Mouse (Mus musculus) CD4-positive helper T cell, adult 2 months (primary cell): ENCODE data around the gene Peg10.
A peak's percentile ranks its signal among the peaks of the same experiment; 100 is the strongest.
"Not testable (repeated sequence)": the region's sequence is repeated elsewhere in the genome, so short reads cannot be mapped to it uniquely, and the experiment has no call there.

Source experiments
- DNase-seq: peaks from one replicate; pipeline ENCODE4 v3.0.0-alpha.2; 2012; ENCODE audit warnings: low read depth, missing footprints, low spot score

Peg10 gene

DNA sequence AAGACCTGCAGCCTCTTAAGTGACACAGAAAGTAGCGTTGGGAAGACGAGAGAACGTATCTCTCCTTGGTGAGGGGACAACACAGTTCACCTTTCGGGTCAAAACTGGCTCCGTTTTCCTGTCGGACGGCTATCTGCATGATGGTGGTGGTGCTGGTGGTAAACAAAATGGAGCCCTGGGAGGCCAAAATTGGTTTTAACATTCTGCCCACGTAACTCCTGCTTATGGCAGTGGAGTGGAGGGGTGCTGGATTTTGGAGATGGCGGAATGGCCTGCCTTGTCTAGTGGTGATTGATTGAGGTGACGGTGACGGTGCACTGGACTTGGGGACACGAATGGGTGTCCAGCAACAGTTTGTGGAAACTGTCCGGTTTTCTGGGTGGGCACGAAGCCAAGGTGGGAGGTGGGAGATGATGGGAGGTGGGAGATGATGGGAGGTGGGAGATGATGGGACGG lies 1.4 kb downstream of the Peg10 start:
- DNase-seq: no peak

- DNase-seq: peak; percentile 67
Observed at GRCm38 (mm10) chr6:4749091-4749490, 2.0 kb downstream of the Peg10 start.

DNA sequence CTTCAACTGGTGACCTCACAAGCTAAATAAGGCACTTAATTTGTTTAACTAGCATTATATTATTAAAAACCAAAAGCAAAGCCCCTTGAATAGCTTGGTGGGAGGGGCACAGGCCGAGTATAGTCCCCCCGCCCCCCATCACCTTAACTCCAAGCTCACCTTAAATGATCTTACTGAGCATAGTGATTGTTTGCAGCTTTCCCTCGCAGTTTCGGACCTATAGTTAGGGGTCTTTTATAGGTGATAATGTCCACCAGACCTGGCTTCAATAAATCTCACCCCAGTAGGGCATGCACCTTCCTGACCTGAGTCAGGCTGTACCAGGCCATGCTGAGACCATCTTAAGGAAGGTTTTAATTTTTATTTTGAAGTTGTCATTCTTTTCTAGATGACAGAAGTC lies 4.2 kb downstream of the Peg10 start:
- no peak for DNase-seq

DNA sequence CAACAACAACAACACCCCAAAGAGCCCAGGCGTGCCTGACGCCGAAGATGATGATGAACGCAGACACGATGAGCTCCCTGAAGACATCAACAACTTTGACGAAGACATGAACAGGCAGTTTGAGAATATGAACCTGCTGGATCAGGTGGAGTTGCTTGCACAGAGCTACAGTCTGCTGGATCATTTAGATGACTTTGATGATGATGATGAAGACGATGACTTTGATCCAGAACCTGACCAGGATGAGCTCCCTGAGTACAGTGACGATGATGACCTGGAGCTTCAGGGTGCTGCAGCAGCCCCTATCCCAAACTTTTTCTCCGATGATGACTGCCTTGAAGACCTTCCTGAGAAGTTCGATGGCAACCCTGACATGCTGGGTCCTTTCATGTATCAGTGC lies 7.2 kb downstream of the Peg10 start:
- DNase-seq: no peak

DNA sequence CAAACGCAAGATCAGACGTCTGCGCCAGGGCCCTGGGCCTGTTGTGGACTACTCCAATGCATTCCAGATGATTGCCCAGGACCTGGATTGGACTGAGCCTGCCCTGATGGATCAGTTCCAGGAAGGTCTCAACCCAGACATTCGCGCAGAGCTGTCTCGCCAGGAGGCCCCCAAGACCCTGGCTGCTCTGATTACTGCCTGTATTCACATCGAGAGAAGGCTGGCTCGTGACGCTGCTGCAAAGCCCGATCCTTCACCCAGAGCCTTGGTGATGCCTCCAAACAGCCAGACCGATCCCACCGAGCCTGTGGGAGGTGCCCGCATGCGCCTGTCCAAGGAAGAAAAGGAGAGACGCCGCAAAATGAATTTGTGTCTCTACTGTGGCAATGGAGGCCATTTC lies 7.8 kb downstream of the Peg10 start:
- no peak for DNase-seq

- DNase-seq: not testable (repeated sequence)
Observed at GRCm38 (mm10) chr6:4761415-4762142, 14.5 kb downstream of the Peg10 start.

DNA sequence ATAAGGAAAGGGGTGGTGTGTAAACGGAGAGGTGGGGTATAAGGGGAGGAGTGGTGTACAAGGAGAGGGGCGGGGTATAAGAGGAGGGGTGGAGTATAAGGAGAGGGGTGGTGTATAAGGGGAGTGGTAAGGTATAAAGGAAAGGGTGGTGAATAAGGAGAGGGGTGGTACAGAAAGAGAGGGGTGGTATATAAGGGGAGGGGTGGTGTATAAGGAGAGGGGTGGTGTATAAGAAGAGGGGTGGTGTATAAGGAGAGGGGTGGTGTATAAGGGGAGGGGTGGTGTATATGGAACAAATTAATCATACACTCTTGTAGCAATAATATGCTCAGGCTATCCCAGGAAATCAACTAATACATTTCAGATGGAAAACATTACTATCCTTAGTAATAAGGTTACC lies 15.1 kb downstream of the Peg10 start:
- peak; percentile 11 for DNase-seq

GRCm38 (mm10) chr6:4796281-4796680 lies 49.2 kb downstream of the Peg10 start:
- DNase-seq: no peak

- DNase-seq: not testable (repeated sequence)
Observed at GRCm38 (mm10) chr6:4797317-4797716, 50.2 kb downstream of the Peg10 start.

DNA sequence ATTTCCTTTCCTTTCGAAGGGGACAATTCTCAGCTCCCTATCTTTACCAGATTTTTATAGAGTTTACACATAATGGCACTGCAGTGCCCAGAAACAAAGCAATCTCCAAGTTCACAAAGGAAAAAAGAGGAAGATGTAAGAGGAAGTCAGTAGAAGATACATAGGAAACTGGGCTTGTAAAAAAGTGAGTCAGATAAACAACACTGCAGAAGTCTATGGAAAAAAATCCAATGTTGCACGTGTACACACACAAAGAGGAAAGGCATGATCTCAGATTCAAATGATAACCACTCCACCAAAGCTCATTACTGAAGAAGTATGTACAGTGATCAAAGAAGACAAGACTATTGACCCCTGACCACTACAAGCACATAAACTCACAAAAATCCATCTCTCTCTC lies 51.3 kb downstream of the Peg10 start:
- no peak for DNase-seq

DNA sequence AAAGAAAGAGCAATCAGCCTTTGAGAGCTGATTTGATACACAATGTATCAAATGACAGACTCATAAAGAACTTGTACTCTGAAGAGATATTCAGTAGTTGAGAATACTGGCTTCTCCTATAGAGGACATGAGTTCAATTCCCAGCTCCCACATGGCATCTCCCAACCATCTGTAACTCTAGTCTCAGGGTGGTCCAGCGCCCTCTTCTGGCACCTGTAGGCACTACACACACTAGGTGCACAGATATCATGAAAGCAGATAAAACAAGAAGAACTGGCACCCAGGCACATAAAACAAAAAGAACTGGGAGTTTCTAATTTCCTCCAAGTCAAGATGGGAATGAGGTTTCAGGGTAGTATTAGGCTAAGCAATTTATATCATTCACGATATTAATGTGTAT lies 52.3 kb downstream of the Peg10 start:
- DNase-seq: no peak

- no peak for DNase-seq
Observed at GRCm38 (mm10) chr6:4806981-4807380, 59.9 kb downstream of the Peg10 start.
